Mouse (Mus musculus): ENCODE data around the gene Eif2b4.

GRCm38 (mm10) chr5:31193631-31194281, 526 bp upstream of the Eif2b4 start:
- TF ChIP-seq EP300 (IDR thresholded peaks at IDR 0.05; ENCODE audit: low read depth) (no peak), CTCF (IDR thresholded peaks at IDR 0.05; ENCODE audit: low read depth) (no peak)

Data from heart, postnatal 0 days (tissue).